Mouse (Mus musculus) CH12.LX (cell line): ENCODE measurements around the gene Olfr1102.

Experiments used
- CHD2 ChIP-seq: IDR thresholded peaks from 2 replicates; pipeline ENCODE4 v1.6.1; 2011; ENCODE audit warnings: low read length, improper control_type of control experiment
- E2F4 ChIP-seq: IDR thresholded peaks from 2 replicates; pipeline ENCODE4 v1.6.1; 2011; ENCODE audit warnings: low read depth, low read length, improper control_type of control experiment; ENCODE audit not compliant: insufficient replicate concordance
- GABPA ChIP-seq: IDR thresholded peaks from 2 replicates; pipeline ENCODE4 v1.6.1; 2012; ENCODE audit warnings: low read depth, low read length, improper control_type of control experiment, inconsistent platforms; ENCODE audit not compliant: insufficient replicate concordance
- KAT2A ChIP-seq: IDR thresholded peaks from 2 replicates; pipeline ENCODE4 v1.6.1; 2012; ENCODE audit warnings: low read length, improper control_type of control experiment, inconsistent platforms; ENCODE audit not compliant: insufficient replicate concordance
- MEF2A ChIP-seq: IDR thresholded peaks from 2 replicates; pipeline ENCODE4 v1.6.1; 2014; ENCODE audit warnings: low read depth, mild to moderate bottlenecking, inconsistent platforms, low read length, improper control_type of control experiment, borderline replicate concordance
- POLR2A ChIP-seq: IDR thresholded peaks from 2 replicates; pipeline ENCODE4 v1.6.1; 2011; ENCODE audit warnings: low read depth, mild to moderate bottlenecking, improper control_type of control experiment, low read length

GRCm38 (mm10) chr2:86998098-86998497 lies at the start of gene Olfr1102:
- TF ChIP-seq CHD2 (no peak), MEF2A (no peak), E2F4 (no peak), POLR2A (no peak), GABPA (no peak), KAT2A (no peak)
